Mouse (Mus musculus): ENCODE results near the gene Ogdh.
"Not testable (repeated sequence)": the region's sequence is repeated elsewhere in the genome, so short reads cannot be mapped to it uniquely, and the experiment has no call there.

Ogdh gene

DNA sequence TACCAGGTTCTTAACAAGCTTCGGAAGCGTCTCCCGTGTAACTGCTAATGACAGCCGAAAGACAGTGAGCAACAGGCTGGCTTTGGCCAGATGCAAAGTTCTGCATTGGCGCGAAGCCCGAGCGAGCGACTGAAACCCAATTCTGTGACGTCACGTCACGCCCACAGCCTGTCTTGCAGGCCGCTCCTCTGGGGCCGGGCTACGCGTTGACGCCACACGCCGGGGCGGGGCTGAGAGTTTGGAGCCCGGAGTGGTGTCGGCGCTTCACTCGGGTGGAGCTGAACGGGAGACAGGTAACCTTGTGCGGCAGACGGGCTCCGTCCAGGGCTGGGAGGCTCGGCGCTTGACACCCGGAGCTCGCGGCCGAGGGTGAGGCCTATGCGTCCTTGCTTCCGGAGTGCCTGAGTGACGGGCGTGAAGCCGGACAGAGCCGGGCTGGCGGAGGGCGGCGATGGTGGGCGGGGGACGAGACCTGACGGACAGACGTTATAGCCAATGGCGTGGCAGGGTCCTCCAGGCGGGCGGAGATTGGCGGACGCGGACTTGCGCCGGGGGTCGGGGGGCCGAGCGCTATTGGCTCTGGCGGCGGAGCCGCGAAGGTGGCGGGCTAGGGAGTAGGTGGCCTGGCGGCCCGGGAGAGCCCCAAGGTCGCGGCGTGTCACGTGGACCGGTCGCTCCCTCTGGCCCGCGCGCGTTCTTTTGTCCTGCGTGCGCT lies at the start of gene Ogdh:
Gene Ogdh (plus strand): TSS at position 233 of the 715 bp plus-strand sequence.
- peak; percentile 99 for DNase-seq

DNA sequence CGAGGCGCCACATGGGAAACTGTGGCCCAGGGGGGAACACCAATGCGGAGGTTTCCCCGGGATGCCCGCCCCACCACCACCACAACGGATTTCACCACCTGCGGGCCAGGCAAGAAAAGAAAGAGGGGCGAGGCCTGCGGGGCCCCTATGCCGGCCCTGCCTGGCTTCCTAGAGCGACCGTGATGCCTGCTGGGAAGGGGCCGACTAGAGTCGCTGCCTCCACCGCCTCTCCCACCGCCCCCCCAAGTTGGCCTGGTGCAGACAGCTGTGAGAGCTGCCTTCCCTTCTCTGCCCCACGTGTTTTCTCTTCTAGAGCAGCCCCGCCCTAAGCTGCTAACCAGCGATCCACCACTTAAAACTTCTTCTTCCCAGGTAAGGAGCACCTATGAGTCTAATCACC lies 46.7 kb upstream of the Ogdh start:
- no peak for DNase-seq

DNA sequence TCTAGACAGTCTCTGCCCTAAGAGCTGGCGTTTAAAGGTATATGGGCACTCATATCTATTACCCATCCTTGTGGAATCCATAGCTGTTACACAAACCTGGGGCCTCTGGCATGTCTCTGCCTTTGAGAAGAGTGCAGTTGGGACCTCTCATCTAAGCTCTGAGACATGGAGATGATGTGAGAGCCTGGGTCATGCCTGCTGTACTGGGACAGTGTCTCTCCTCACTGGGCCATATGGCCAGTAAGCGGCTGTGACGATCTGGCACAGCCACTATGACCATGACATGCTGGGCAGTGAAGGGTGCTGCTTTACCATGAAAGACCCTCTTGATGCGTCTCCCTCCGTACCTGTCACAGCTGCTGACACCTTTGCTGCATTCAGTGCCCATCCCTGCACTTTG lies 39.2 kb upstream of the Ogdh start:
- no peak for DNase-seq

DNA sequence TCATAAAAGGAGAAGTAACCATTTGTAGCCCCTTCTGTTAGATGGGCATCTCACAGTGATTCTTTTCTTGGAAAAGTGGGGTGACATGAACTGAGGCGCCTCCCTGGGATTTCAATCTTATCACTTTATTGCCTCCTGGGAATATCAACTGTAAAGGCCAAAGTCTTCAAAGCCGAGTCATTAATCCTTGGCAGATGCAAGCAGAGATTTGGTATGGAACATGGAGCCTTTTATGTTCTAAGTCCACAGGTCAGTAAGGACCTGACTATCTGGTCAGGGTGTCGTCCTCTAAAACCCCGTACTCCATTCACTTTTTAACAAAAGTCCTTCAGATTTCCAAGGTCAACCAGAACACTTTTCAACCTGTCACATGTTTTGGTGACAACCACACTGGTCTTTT lies 38.6 kb upstream of the Ogdh start:
- no peak for DNase-seq

DNA sequence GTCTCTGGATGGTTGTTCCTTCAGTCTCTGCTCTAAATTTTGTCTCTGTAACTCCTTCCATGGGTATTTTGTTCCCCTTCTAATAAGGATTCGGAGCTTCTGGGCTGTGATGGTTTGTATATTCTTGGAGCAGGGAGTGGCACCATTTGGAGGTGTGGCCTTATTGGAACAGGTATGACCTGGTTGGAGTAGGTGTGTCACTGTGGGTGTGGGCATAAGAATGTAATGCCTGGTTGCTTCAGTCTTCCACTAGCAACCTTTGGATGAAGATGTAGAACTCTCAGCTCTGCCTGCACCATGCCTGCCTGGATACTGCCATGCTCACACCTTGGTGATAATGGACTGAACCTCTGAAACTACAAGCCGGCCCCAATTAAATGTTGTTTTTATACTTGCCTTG lies 36.8 kb upstream of the Ogdh start:
- DNase-seq: not testable (repeated sequence)

DNA sequence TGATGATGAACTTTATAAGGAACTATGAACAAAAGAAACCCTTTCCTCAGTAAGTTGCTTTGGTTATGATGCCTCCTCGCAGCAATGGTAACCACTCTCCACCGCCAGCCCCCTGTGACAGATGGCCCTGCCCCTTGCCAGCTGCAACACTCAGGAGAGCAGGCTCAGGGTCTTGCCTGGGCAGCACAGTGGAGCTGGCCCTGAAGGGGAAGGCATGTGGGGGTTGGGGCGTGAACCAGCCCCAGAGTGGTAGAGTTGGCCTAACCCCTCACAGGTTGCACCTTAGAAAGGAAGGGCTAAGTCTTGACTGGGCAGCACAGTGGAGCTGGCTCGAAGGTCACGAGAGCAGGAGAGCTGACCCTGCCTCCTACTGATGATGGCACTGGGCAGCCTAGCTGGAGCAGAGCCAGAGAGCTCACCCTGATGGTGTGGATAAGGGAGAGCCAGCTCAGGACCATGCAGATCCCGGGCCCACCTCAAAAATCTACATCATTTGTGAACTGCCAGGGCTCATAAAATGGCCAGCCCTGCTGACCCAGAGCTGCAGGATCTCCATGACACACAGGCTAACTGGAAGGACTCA lies 34.9 kb upstream of the Ogdh start:
- peak; percentile 35 for DNase-seq

DNA sequence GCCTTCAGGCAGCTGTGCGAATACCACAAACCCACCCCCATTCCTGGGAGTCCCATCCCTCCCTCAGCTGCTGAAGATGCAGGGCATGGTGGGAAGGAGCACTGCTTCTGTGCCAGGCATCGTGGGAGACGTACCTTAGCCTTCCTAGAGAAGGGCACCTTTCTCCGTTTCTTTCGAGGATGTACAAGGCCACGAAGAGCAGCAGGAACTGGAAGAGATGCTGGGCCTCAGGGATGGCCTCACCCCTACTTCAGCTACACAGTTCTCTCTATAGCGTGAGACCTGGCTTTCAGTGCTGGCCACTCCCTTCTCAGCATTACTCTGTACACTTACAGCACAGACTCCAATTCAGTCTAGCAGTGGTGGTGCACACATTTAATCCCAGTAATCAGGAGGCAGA lies 32.0 kb upstream of the Ogdh start:
- no peak for DNase-seq

DNA sequence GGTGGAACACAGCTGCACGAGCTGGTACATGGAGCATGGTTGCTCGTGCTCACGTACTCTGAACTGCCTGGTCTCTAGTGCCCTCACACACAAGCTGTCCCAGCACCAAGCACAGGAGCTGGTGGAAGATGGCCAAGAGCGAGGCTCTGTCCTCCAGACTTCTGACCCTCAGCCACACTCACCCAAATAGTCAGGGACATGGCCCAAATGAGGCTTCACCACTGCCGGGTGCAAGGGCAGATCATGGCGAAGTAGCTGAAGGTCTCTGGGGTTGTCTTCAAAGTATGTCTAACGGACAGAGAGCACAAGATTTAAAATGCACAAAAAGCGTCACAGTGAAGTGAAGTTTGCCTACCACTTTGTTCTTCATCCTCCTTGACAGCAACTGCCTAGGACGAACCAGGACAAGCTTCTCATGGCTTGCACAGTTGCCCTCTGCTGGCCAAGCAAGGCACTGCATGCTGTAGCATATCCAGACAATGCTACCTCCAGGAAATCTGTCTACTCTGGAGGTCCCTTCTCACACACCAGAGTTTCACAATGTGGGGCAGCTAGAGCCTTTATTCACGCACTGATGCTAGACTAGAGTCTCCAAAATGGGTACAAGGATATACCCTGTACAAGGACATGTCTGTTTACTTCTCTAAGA lies 29.9 kb upstream of the Ogdh start:
- peak; percentile 75 for DNase-seq

DNA sequence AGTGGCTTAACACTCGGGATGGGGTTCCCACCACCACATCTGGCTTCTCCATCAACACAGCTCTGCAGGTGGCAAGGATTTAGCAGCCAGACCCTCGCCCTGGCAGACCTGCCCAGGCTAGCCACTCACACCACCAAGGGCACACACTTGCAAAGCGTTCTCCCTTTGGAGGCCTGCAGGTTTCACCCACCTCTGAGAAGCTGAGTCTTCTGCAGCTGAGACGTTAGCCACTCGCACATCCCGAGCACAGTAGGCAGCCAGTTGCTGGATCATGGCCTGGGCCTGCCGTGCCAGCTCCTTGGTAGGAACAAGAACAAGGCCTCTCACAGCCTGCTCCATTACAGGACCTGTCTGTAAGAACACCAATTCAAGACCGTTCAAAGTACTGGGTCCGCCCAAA lies 24.8 kb upstream of the Ogdh start:
- DNase-seq: no peak

DNA sequence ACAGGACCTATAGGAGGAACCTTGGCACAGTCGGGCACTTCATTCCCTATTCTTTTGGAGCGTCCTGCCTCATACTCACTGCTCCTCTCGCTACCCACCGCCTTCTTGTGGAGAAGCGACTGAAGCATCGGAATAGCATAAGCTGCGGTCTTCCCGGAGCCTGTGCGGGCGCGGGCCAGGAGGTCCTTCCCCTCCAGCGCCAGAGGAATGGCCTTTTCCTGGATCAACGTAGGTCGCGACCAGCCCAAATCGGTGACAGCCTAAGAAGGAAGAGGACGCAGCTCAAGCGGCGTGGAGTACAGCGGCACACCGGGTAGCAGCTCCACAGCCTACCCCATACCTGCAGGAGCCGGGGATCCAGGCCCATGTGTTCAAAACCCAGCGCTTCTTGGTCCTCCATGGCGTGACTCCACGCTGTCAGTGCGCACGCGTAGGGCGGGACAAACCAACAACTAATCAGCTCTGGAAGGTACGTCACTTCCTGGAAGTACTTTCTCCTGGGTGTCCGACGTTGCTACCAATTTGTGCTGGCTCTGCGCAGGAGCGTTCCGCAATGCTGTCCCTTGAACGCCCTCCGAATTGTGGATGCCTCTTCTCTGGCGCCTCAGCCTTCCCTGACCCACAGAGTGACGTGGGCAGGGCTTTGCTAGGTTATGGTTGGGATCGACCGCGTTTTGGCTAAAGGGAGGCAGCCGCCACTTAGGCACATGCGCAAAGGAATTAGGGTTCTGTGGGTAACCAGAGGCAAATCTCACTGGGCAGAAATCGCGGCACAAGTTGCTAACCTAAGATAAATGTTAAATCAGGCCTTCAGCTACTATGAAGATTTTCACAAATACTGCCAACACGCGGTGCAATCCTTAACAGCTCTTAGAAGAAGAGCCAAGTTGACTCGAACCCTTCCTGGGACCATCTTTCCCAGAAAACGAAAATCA lies 23.8 kb upstream of the Ogdh start, which contains the start of gene Ddx56:
Gene Ddx56 (minus strand): TSS at position 453 of the 935 bp plus-strand sequence.
- DNase-seq: peak; percentile 95

DNA sequence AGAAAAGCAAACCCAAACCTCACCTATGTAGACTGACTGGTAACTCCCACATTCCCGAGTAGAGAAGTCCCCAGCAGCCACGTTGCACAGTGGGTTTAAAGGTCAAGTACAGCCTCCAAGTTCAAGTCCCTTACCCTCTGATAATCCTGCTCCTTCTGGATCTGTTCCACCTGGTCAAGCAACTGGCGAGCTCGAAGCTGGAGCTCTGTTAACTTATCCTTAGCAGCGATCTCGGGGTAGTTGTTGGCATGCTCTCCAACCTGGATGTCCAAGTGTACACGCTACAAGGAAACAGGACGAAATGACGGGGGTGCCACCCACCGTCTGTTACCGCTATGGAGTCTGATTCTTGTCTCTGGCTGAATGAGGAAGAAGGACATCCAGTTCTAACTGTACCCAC lies 17.8 kb upstream of the Ogdh start:
- peak; percentile 34 for DNase-seq

DNA sequence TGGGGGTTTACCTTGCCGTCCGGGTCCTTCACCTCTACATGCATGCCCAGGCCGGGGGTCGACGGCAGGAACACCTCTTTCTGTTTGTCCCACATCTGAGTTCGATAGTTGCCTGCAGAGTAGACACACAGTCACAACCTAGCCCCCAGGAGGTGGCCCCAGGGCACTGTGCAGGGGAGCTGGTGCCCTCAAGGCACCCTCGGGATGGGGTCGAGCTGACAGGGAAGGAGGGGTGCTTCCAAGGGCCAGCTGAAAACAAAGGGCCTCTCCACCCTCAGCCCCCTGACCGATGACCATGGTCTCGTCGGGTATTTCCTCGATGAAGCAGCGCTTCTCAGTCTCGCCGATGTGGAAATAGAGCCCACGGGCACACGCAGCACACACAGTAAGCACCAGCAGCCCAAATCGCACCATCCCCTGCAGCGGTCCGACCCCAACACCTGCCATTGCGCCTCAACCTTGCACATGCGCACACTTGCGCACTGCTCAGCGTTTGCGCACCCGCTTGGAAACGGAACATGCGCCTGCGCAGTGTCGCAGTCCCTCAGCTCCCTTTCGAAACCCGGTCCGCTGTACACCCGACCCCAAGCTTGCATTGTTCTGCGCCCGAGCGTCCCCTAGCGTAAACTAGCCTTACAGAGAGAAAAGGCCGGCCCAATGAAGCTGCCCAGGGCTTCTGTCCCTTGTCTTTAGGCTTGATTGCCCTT lies 16.9 kb upstream of the Ogdh start, which contains the start of gene Tmed4:
Gene Tmed4 (minus strand): TSS at position 484 of the 707 bp plus-strand sequence.
- DNase-seq: peak; percentile 99

DNA sequence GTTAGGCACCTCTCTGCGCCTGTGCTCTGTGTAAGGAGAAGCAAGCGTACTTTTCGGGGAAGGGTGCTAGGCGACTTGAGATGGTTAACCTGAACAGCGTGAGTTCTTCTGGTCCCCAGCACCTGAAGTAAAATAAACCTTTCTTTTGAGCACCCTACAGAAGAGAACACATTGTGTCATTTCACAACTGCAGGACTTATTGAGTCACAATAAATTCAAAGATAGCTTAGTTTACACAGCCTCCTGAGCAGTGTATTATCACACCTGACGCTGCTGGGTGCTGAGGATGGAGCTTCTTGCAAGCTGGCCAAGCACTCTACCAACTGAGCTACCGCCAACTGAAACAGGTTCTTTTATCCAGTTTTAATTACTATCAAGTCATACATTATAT lies 16.3 kb upstream of the Ogdh start:
- no peak for DNase-seq

DNA sequence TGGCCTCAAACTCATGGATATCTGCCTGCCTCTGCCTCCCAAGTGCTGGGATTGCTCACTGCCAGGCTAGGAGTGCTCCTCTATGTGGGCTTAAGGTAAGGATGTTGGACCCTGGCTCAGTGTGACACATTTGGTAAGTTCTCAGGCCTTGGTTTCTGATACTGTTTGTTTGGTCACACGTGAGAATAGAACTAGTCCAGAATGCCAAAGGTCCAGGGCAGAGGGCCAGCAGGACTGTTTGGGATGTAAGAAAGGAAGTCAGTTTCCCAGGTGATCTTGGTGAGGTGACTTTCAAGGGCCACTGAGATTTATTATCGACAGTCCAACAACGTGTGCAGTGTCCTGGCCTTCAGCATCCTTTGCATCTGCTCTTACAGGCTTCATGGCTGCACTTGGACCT lies 15.0 kb upstream of the Ogdh start:
- DNase-seq: no peak

DNA sequence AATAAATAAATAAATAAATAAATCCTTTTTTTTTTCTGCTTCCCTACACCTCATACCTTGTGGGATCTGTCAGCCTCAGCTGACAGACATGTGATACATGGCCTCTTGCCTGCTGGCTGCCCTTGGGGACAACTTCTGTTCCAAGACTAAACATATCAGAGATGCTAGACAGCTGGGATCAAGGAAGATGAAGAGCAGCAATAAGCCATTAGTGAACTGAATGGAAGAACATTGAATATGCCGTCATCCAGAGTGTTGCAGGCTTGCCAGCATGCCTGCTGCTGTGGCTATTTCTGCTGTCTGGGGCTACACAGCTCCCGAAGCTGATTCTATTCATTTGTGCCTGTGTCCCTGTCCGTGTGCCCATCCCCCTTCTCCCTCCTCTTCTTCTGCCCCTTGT lies 8.5 kb upstream of the Ogdh start:
- no peak for DNase-seq

DNA sequence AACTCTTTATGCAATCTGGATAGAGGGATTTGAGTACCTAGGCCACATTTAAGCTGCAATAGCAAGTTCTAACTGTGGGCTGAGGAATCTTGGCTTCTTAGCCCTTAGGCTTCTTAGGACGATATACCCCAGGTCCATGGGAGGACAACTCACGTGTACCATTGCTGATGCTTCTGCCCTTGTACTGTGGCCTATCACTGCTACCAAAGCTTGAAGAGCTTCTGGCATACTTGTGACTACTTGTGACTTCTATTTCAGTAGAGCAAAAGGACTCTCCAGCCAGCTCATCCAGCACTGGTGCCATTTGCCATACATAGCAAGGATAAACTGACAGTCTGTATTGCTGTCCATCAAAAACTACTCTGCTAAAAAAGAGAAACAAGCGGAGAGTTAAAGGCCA lies 1.3 kb upstream of the Ogdh start:
- DNase-seq: no peak

DNA sequence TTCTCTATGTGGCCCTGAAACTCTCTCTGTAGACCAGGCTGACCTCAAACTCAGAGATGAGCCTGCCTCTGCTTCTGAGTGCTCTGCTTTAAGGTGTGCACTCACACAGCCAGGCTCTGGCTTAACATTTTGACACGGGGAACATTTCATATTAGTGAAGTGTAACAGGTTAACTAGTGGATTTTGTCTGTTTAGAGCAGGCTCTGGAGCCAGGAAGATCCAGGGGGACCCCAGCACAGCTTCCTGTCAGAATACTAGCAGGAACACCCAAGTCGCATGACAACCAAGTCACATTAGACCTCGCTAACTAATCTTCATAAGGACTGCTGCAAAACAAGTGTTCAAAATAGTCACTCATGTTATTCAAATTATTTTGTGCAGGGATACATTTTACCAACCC lies 550 bp upstream of the Ogdh start:
- DNase-seq: no peak

DNA sequence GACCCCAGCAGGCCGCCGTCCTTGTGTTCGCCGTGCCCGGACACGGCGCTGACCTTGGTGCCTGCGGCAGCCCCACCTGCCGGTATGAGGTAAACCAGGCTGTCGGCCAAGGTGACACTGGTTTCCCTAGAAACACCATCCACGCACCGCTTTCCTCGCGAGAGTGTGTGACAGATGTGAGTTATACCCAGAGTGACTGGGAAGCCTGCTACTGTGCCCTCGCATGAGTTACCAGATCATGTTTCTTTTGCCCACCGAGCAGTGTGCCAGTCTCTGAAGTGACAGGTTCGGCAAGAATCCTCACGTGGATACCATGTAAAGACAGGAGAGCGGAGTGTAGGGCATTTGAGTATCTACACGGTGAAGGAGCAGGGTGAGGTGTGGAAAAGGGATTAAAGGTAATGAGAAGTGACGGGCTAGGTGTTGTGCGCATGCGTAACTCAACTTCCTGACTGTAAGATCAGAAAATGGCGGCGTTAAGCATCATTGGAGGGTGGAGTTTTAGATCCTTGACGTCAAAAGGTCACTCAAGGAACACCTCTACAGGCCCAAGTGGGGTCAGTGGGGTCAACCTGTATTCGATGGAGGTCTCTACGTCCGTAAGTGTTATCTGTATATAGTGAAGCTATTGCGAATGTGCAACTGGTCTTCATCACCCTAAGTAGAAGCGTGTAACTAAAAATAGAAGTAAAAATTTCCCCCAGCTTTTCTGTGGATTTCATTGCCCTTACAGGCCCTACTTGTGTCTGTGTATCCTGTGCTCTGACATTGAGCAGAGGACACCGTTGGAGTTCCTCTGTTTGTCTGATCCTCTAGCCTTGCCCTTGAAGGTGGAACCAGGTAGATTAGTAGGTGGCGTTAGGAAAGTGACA lies 919 bp downstream of the Ogdh start:
- DNase-seq: peak; percentile 79

DNA sequence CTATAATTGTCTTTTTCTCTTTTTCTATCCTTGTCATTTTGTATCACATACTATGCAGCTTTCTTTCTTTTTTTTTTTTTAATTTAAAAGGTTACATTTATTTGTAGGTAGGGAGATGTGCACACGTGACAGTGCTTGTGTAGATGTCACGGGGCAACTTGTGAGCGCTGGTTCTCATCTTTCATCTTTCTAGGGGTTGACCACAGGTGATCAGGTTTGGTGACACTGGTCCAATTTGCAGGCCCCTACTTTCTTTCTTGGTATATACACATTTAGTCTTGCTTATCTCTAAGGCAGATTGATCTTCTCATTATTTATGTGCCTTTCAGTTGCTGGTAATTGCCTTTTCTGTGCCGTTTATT lies 1.5 kb downstream of the Ogdh start:
- DNase-seq: no peak

DNA sequence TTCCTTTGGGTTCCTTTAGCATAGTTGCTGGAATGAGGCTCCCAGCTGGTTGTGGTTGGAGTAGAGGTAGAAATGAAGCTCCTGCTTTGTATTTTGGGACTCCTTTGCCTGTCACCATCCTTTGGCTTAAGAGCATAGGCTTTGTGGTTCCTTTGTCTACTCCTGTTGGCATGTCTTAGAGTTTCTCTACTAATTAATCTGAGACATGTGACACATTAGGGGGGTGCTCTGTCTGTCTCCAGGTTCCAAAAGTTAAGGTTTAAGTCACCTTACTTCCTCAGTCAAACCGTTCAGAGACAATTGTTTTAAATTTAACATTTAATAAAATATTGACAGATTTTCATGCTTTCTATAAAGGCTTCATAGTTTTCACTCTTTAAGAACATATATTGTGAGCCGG lies 2.2 kb downstream of the Ogdh start:
- no peak for DNase-seq

DNA sequence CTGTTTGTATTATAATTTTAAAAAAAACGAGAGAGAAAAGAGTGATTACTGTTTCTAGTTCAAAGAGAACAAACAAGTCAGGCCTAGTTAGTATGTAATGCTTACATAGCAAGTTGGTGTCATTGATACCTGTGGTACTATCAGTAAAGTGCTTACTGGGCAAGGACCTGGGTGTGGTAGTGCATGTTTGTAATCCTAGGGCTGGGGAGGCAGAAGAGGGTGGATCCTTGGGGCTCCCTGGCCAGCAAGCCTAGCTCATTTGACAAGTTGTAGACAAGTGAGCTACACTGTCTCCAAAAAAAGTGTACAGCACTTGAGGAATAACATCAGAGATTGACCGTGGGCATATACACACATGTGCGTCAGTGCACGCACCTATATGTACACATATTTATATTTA lies 3.2 kb downstream of the Ogdh start:
- DNase-seq: no peak

DNA sequence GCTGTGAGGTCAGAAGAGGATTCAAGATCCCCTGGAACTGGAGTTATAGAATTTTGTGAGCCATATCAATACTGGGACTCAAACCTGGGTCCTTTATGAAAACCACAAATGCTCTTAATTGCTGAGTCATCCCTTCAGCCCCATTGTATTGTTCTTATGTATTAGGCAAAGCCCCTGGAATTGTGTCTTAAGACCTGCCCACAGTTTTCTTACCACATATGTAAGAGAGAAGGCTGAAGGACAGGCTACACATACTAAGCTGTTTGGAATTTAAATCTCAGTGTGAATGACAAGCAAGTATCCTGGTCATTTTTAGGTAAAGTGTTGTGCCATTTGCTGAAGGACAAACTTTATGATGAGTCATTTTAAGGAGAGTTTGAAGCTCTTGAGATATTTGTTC lies 4.6 kb downstream of the Ogdh start:
- no peak for DNase-seq

Measured in kidney, postnatal 14 days (tissue).